Mouse (Mus musculus) kidney, embryonic 16.5 days (tissue): ENCODE data around the gene Ripor1. TPM values are rescaled to one million over a fixed set of nuclear protein-coding genes. Genes with fewer than 3 reads are reported as not detected.
A peak's percentile ranks its signal among the peaks of the same experiment; 100 is the strongest.
"Not testable (repeated sequence)": the region's sequence is repeated elsewhere in the genome, so short reads cannot be mapped to it uniquely, and the experiment has no call there.

Source experiments
- ATAC-seq: fragments of 200-750 bp; cut with Nextera tagmentation; 2 replicates; pipeline ENCODE4 v1.8.0; 2017; ENCODE audit warnings: moderate TSS enrichment; ENCODE audit not compliant: low FRiP score, low TSS enrichment
- H3K27ac ChIP-seq: fragments of 300-500 bp; sonication (generic); 2 replicates; pipeline ENCODE4 v1.5.1; 2014; ENCODE audit warnings: low read length
- H3K27me3 ChIP-seq: fragments of 300-500 bp; sonication (generic); 2 replicates; pipeline ENCODE4 v1.6.1; 2014; ENCODE audit warnings: low read length, control low read depth, mixed read lengths; ENCODE audit not compliant: insufficient read depth
- H3K36me3 ChIP-seq: fragments of 300-500 bp; sonication (generic); 2 replicates; pipeline ENCODE4 v1.6.1; 2014; ENCODE audit warnings: low read length, control low read depth, mixed read lengths; ENCODE audit not compliant: insufficient read depth
- H3K4me1 ChIP-seq: fragments of 300-500 bp; sonication (generic); 2 replicates; pipeline ENCODE4 v1.6.1; 2014; ENCODE audit warnings: low read length, control low read depth, mixed read lengths; ENCODE audit not compliant: insufficient read depth
- H3K4me2 ChIP-seq: fragments of 300-500 bp; sonication (generic); replicated peaks from 2 replicates; pipeline ENCODE4 v1.6.1; 2014; ENCODE audit warnings: low read depth, low read length
- H3K4me3 ChIP-seq: fragments of 300-500 bp; sonication (generic); 2 replicates; pipeline ENCODE4 v1.5.1; 2014; ENCODE audit warnings: mild to moderate bottlenecking, low read length
- H3K9ac ChIP-seq: fragments of 300-500 bp; sonication (generic); replicated peaks from 2 replicates; pipeline ENCODE4 v1.6.1; 2014; ENCODE audit warnings: low read length
- H3K9me3 ChIP-seq: fragments of 300-500 bp; sonication (generic); 2 replicates; pipeline ENCODE4 v1.6.1; 2016; ENCODE audit warnings: low read length, control low read depth
- WGBS: fragments of 180-500 bp; shearing (Covaris S2); extraction: QIAGEN DNeasy Blood & Tissue Kit; methylation state at CpG from one replicate; pipeline ENCODE4 v1.1.7; 2014; 5-methylcytosine and 5-hydroxymethylcytosine counted together
- polyA plus RNA-seq: library from polyadenylated mRNA; unstranded; fragments of >200 nt; fragmentation: Nextera tagmentation; extraction: Ambion mirVana; gene quantifications from 2 replicates; pipeline ENCODE4 v1.2.1, GENCODE M21; 2015

Gene Ripor1
- 44.5 and 46.3 TPM in 2 replicates for polyA plus RNA-seq

DNA sequence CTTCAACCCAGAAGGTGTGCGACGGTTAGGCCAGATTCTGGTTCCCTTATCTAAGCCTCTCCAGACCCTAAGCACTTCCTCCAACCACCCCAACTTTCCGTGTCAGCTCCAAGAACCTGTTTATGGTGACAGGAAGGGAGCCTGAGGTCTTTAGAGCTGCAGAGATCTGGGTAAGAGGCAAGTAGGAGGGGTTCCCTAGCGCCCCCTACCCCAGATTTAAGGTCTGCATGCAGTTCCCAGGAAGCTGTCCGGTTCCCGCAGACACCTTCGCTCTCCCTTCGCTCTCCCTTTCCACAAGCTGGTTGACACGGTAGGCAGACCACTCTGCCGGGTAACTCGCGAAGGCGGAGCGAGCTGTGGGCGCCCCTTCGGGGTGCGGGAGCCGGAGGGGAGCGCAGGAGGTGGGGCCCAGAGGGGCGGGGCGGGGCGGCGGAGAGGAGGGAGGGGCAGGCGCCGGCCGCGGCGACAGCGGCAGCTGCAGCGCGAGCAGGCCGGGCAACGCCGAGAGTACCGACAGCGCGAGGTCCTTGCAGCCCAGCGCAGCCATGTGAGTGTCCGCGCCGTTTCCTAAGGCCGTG lies at the start of gene Ripor1:
Ripor1 (plus strand) TSS at position 452 of the 578 bp plus-strand sequence.
- peak within 1 kb of the TSS; percentile 91 for H3K27ac ChIP-seq
- ATAC-seq = peak; percentile 67
- under 1% methylated on average over 30 of the region's 42 CpGs for WGBS
- H3K27me3 ChIP-seq = no peaks in the 10 kb centered on the region
- H3K4me3 ChIP-seq = peak within 1 kb of the TSS; percentile 58
- peak within 1 kb of the TSS; percentile 74 for H3K9ac ChIP-seq
- no peaks in the 10 kb centered on the region for H3K9me3 ChIP-seq
- H3K4me2 ChIP-seq = peak within 1 kb of the TSS; percentile 78
- H3K36me3 ChIP-seq = no peaks in the 10 kb centered on the region
- peaks cover 37% of the 10 kb centered on the region for H3K4me1 ChIP-seq

DNA sequence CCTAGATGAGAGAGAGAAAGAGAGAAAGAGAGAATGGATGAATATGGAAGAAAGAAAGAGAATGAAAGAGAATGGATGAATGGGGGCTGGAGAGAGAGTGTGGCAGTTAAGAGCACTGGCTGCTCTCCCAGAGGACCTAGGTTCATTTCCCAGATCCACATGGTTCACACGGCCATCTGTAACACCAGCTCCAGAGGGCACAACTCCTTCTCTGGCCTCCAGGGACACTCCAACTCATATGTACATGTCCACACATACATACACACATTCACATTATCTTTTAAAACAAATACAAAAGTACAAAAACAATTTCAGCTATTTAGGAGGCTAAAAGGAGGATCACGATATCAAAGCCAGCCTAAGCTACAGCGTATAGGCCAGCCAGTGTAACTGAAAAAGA lies 42.2 kb upstream of the Ripor1 start:
- Histone ChIP-seq H3K36me3 (0 out of 2 replicates have a peak, but pooled peaks cover 9% of the 10 kb centered on the region), H3K4me2 (no peak overlapping the region), H3K9me3 (no peaks in the 10 kb centered on the region), H3K4me1 (peaks cover 18% of the 10 kb centered on the region), H3K27me3 (no peaks in the 10 kb centered on the region), H3K4me3 (no peak overlapping the region), H3K27ac (no peak overlapping the region), H3K9ac (no peak overlapping the region)
- ATAC-seq = no peak
- 81% methylated on average over 3 of the region's 3 CpGs for WGBS

DNA sequence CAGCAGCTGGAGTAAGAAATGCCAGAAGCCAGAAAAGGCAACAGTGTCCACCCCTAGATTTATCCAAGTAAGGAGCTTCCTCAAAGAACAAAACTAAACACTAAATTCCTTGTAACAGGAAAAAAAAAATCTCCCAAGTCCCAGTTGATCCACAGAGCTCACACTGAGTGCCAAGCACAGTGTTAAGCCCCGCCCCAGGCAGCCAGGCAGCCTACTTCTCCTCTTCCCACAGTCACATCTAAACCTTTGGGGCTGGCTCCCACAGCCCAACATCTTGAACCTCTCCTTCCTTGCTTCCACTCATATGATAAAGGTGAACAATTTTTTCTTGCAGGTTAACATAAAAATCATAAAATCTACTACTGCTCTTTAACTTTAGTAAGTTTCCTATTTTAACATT lies 41.2 kb upstream of the Ripor1 start:
- H3K4me3 ChIP-seq = no peak overlapping the region
- H3K4me1 ChIP-seq = peaks cover 18% of the 10 kb centered on the region
- no peaks in the 10 kb centered on the region for H3K9me3 ChIP-seq
- no peak overlapping the region for H3K27ac ChIP-seq
- H3K4me2 ChIP-seq = no peak overlapping the region
- ATAC-seq = no peak
- WGBS = 89% methylated on average over 1 of the region's 1 CpGs
- no peaks in the 10 kb centered on the region for H3K27me3 ChIP-seq
- no peak overlapping the region for H3K9ac ChIP-seq
- H3K36me3 ChIP-seq = 0 out of 2 replicates have a peak, but pooled peaks cover 6% of the 10 kb centered on the region

- H3K9me3 ChIP-seq, ATAC-seq, H3K27me3 ChIP-seq, H3K27ac ChIP-seq, H3K36me3 ChIP-seq: not testable (repeated sequence)
- Histone ChIP-seq H3K4me3 (peak overlapping the region; percentile 81), H3K4me1 (peaks cover 18% of the 10 kb centered on the region), H3K9ac (peak overlapping the region; percentile 76), H3K4me2 (peak overlapping the region; percentile 73)
- WGBS = 83% methylated on average over 9 of the region's 9 CpGs
Measured at GRCm38 (mm10) chr8:105564573-105565229, 40.4 kb upstream of the Ripor1 start.

GRCm38 (mm10) chr8:105565401-105565881 lies 39.6 kb upstream of the Ripor1 start:
- Histone ChIP-seq H3K9me3 (no peaks in the 10 kb centered on the region), H3K36me3 (no peaks in the 10 kb centered on the region), H3K4me3 (peak overlapping the region; percentile 81), H3K27me3 (no peaks in the 10 kb centered on the region), H3K27ac (peak overlapping the region; percentile 80), H3K4me2 (peak overlapping the region; percentile 73), H3K4me1 (peaks cover 18% of the 10 kb centered on the region), H3K9ac (peak overlapping the region; percentile 76)
- WGBS = under 1% methylated on average over 31 of the region's 31 CpGs
- ATAC-seq = peak; percentile 78

GRCm38 (mm10) chr8:105565952-105566702 lies 38.9 kb upstream of the Ripor1 start, which contains the start of gene Atp6v0d1:
TSS of gene Atp6v0d1 (minus strand) at chr8:105566047.
- Histone ChIP-seq H3K9me3 (no peaks in the 10 kb centered on the region), H3K4me2 (peak within 1 kb of the TSS; percentile 73), H3K4me1 (peaks cover 18% of the 10 kb centered on the region), H3K27ac (peak within 1 kb of the TSS; percentile 80), H3K4me3 (peak within 1 kb of the TSS; percentile 81), H3K9ac (peak within 1 kb of the TSS; percentile 76), H3K36me3 (no peaks in the 10 kb centered on the region), H3K27me3 (no peaks in the 10 kb centered on the region)
- peak; percentile 99 for ATAC-seq
- 2% methylated on average over 53 of the region's 53 CpGs for WGBS

DNA sequence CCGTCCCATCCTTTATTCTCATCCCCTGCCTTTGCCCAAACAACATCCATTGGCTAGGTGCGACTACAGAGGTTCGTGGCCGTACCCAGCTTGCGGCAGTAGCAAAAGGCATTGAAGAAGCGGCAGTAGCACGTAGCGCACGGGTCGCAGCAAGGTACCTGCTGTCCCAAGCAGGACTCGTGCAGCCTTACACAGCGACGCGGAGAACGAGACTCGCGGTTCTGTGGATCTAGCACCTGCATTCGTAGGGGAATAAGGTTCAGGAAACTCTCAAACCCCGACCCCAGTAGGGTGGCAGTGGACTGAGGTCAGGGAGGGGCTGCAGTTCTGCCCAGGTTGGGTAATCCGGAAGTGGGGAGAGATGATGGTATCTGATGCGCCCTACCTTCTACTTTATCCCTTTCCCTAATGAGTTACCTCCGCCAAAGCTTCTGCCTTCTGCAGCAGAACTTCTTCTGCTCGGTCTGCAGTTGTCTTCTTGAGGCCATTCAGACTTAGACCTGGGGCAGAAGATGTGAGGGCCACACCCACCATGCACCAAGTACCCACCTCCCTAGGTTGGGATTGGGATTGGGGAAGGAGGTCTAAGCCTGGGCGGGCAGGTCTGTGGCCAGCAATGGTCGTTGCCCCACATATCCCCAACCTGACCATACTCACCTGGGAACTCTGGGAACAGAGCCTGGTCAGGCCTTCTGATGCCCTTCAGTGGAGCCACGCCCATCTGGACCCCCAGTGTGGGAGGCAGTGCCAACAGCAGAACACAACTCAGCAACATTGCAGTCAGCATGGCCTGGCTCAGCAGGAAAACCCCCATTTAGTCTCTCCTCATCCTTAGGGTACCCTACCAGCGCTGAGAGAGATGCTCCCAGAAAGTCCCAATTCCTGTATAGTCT lies 38.1 kb upstream of the Ripor1 start:
- peak; percentile 1; the same call in 1 of the 2 replicates for ATAC-seq
- H3K27me3 ChIP-seq = no peaks in the 10 kb centered on the region
- peak overlapping the region; percentile 72 for H3K9ac ChIP-seq
- peak overlapping the region; percentile 73 for H3K4me2 ChIP-seq
- peak overlapping the region; percentile 81 for H3K4me3 ChIP-seq
- H3K27ac ChIP-seq = no peak overlapping the region
- H3K36me3 ChIP-seq = no peaks in the 10 kb centered on the region
- WGBS = 24% methylated on average over 27 of the region's 27 CpGs
- peaks cover 18% of the 10 kb centered on the region for H3K4me1 ChIP-seq
- H3K9me3 ChIP-seq = no peaks in the 10 kb centered on the region

- H3K4me1 ChIP-seq = peaks cover 5% of the 10 kb centered on the region
- ATAC-seq = no peak
- no peaks in the 10 kb centered on the region for H3K27me3 ChIP-seq
- H3K4me2 ChIP-seq = no peak overlapping the region
- 85% methylated on average over 9 of the region's 9 CpGs for WGBS
- no peak overlapping the region for H3K27ac ChIP-seq
- H3K36me3 ChIP-seq = no peaks in the 10 kb centered on the region
- H3K9me3 ChIP-seq = no peaks in the 10 kb centered on the region
- no peak overlapping the region for H3K4me3 ChIP-seq
- H3K9ac ChIP-seq = no peak overlapping the region
Measured at GRCm38 (mm10) chr8:105571810-105572209, 33.2 kb upstream of the Ripor1 start.

DNA sequence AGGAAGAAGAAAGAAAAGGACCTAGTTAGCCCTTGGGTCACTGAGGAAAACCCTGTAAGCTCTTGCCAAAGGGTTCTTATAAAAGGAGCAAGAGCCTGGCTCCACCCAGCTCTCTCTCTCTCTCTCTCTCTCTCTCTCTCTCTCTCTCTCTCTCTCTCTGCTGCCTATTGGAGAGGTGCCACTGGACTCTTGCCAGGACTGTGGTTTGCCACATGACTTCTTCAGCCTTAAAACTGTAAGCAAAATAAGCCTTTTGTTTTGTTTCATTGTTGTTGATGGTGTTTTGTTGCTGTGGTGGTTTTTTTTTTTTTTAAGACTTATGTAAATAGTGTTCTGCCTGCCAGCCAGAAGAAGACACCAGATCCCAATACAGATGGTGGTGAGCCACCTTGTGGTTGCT lies 31.6 kb upstream of the Ripor1 start:
- H3K4me1 ChIP-seq = no peaks in the 10 kb centered on the region
- no peak overlapping the region for H3K4me2 ChIP-seq
- no peak overlapping the region for H3K9ac ChIP-seq
- H3K27me3 ChIP-seq = no peaks in the 10 kb centered on the region
- no peak for ATAC-seq
- H3K4me3 ChIP-seq = no peak overlapping the region
- no peaks in the 10 kb centered on the region for H3K36me3 ChIP-seq
- H3K9me3 ChIP-seq = no peaks in the 10 kb centered on the region
- no peak overlapping the region for H3K27ac ChIP-seq
